Mouse (Mus musculus): ENCODE data around the gene Nit2. TPM values are rescaled to one million over a fixed set of nuclear protein-coding genes. Genes with fewer than 3 reads are reported as not detected.
"Not testable (repeated sequence)": the region's sequence is repeated elsewhere in the genome, so short reads cannot be mapped to it uniquely, and the experiment has no call there.

Gene Nit2
- total and polyA plus RNA-seq, 2 experiments from 2014 or later: 23.7 to 41.4 TPM

DNA sequence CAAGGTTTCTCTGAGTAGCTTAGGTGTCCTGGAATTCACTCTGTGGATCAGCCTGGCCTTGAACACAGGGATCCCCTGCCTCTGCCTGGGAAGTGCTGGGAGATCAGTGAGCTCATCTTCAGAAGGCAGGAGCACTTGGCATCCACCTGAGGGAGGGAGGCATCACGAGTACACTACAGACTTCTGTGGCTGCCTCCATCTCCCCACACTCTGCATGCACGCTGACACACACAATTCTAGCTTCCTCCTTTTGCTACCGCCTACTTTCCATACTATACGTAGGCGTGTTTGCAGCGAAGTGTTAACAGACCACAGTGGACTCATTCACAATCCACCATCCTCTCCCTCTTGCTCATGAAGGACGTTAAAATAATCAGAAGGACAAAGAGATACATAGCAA lies 9.1 kb upstream of the Nit2 start:
- H3K4me3 ChIP-seq (ENCODE audit: low read depth, low read length): no peak overlapping the region
- 88% methylated on average over 7 of the region's 7 CpGs for WGBS
- H3K27me3 ChIP-seq (ENCODE audit: insufficient read depth, low read length): no peaks in the 10 kb centered on the region
- no peak for TF ChIP-seq CTCF (IDR thresholded peaks at IDR 0.05; ENCODE audit: low read depth)
- H3K9ac ChIP-seq: no peak overlapping the region
- ATAC-seq: no peak
- DNase-seq: no peak
- H3K4me1 ChIP-seq (ENCODE audit: insufficient read depth): no peaks in the 10 kb centered on the region
- H3K36me3 ChIP-seq (ENCODE audit: insufficient read depth): peaks cover 26% of the 10 kb centered on the region
- H3K27ac ChIP-seq (ENCODE audit: low read depth, low read length): no peak overlapping the region
- H3K4me2 ChIP-seq (ENCODE audit: low read depth): no peak overlapping the region
- no peaks in the 10 kb centered on the region for H3K9me3 ChIP-seq (ENCODE audit: low read length)

DNA sequence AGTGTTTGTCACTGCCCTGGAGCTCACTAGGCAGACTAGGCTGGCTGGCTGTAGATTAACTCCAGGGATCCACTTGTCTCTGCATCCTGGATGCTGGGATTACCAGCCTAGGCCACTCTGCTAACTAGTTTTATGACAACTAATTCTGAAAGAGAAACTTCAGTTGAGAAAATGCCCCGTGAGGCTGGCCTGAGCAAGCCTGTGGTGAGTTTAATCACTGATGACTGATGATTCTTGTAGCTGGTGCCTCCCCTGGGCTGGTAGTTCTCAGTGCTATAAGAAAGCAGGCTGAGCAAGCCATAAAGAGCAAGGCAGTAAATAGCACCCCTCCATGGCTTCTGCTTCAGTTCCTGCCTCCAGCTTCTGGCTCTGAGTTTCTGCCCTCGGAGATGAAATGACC lies 8.6 kb upstream of the Nit2 start:
- Histone ChIP-seq H3K27me3 (ENCODE audit: insufficient read depth, low read length) (no peaks in the 10 kb centered on the region), H3K4me3 (ENCODE audit: low read depth, low read length) (no peak overlapping the region), H3K9me3 (ENCODE audit: low read length) (no peaks in the 10 kb centered on the region), H3K27ac (ENCODE audit: low read depth, low read length) (no peak overlapping the region), H3K9ac (no peak overlapping the region), H3K4me2 (ENCODE audit: low read depth) (no peak overlapping the region), H3K36me3 (ENCODE audit: insufficient read depth) (peaks cover 31% of the 10 kb centered on the region), H3K4me1 (ENCODE audit: insufficient read depth) (no peaks in the 10 kb centered on the region)
- DNase-seq: no peak
- WGBS: 72% methylated on average over 2 of the region's 2 CpGs
- no peak for TF ChIP-seq CTCF (IDR thresholded peaks at IDR 0.05; ENCODE audit: low read depth)
- no peak for ATAC-seq

DNA sequence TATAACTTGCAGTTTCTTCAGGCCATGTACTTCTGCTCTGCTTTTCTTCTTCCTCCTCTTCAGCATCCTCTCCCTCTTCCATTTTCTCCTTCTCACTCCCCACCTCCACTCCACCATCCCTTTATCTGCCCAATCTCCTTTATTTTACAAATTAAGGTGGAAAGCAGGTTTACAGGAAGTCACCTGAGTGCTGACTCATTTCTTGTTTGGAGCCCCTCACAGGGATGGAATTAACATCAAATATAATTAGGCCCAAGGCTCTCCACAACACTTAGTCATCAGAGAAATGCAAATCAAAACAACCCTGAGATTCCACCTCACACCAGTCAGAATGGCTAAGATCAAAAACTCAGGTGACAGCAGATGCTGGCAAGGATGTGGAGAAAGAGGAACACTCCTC lies 7.3 kb upstream of the Nit2 start:
- H3K27me3 ChIP-seq (ENCODE audit: insufficient read depth, low read length); H3K4me3 ChIP-seq (ENCODE audit: low read depth, low read length); H3K9ac ChIP-seq; H3K9me3 ChIP-seq (ENCODE audit: low read length); H3K4me2 ChIP-seq (ENCODE audit: low read depth); H3K4me1 ChIP-seq (ENCODE audit: insufficient read depth); DNase-seq; H3K27ac ChIP-seq (ENCODE audit: low read depth, low read length); ATAC-seq: not testable (repeated sequence)
- peaks cover 25% of the 10 kb centered on the region for H3K36me3 ChIP-seq (ENCODE audit: insufficient read depth)

DNA sequence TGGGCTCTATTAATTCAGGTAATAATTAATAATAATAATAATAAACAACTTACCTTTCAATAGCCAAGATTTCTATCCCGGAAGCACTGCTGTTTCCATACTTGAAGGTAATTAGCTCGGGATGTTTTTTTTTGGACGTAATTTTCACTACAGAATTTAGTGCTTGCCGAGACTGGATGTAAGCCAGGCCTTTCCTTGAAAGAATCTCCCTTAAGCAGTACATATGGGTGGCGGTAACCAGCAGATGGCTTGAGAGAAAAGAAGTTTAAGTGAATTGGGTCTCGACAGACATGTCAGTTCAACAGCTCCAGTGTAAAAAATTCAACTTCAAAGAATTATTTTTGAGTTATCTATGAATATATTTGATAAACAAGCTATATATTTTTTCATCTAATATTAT lies 4.4 kb upstream of the Nit2 start:
- Histone ChIP-seq H3K27me3 (ENCODE audit: insufficient read depth, low read length) (no peaks in the 10 kb centered on the region), H3K27ac (ENCODE audit: low read depth, low read length) (no peak overlapping the region), H3K36me3 (ENCODE audit: insufficient read depth) (peaks cover 23% of the 10 kb centered on the region), H3K9ac (no peak overlapping the region), H3K9me3 (ENCODE audit: low read length) (no peaks in the 10 kb centered on the region), H3K4me1 (ENCODE audit: insufficient read depth) (peaks cover 6% of the 10 kb centered on the region; the same call in 1 of the 2 replicates), H3K4me2 (ENCODE audit: low read depth) (no peak overlapping the region), H3K4me3 (ENCODE audit: low read depth, low read length) (no peak overlapping the region)
- TF ChIP-seq CTCF (IDR thresholded peaks at IDR 0.05; ENCODE audit: low read depth): no peak
- WGBS: 60% methylated on average over 6 of the region's 6 CpGs
- peak; percentile 56 for DNase-seq
- no peak for ATAC-seq

DNA sequence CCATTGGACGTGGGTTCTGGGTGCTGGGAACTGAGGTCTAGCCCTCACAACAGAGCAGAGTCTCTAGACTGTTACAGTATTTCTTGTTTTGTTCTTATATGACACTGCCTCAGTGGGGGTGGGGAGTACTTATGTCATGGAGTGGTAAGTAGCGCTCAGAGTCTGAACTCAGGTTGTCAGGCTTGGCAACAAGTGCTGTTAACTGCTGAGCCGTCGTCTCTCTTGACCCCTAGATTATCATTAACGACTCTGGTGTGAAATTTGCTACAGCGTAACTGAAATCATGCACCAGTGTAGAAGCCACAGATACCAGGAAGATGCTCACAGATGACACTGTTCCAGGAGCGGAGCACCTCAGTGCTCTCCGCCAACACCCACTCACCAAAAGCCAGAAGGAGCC lies 4.0 kb upstream of the Nit2 start:
- TF ChIP-seq CTCF (IDR thresholded peaks at IDR 0.05; ENCODE audit: low read depth): no peak
- Histone ChIP-seq H3K4me3 (ENCODE audit: low read depth, low read length) (no peak overlapping the region), H3K4me2 (ENCODE audit: low read depth) (no peak overlapping the region), H3K9ac (no peak overlapping the region), H3K27ac (ENCODE audit: low read depth, low read length) (no peak overlapping the region), H3K27me3 (ENCODE audit: insufficient read depth, low read length) (no peaks in the 10 kb centered on the region), H3K9me3 (ENCODE audit: low read length) (no peaks in the 10 kb centered on the region), H3K4me1 (ENCODE audit: insufficient read depth) (peaks cover 6% of the 10 kb centered on the region; the same call in 1 of the 2 replicates), H3K36me3 (ENCODE audit: insufficient read depth) (peaks cover 20% of the 10 kb centered on the region)
- ATAC-seq (no peak), DNase-seq (no peak)
- WGBS: 77% methylated on average over 8 of the region's 8 CpGs

DNA sequence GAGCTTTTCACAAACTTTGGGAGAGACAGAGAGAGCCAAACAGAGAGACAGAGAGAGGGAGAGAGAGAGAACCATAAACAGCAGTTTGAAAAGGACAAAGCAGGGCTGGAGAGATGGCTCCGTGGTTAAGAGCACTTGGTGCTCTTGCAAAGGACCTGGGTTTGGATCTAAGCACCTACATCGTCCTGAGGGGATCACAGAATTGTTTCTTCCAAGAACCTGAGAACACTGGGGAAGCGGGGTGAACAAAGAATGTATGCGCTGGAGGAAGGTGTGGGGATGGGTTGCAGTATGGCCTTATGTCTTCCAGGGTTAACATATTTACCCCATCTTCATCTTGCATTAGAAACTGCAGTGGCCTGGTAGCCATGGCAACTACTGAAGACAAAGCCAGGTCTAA lies 1.1 kb upstream of the Nit2 start:
- Histone ChIP-seq H3K4me3 (ENCODE audit: low read depth, low read length) (no peak overlapping the region), H3K9ac (no peak overlapping the region), H3K4me2 (ENCODE audit: low read depth) (no peak overlapping the region; the same call in 1 of the 2 replicates), H3K4me1 (ENCODE audit: insufficient read depth) (peaks cover 6% of the 10 kb centered on the region; the same call in 1 of the 2 replicates), H3K27ac (ENCODE audit: low read depth, low read length) (no peak overlapping the region), H3K36me3 (ENCODE audit: insufficient read depth) (peaks cover 14% of the 10 kb centered on the region), H3K27me3 (ENCODE audit: insufficient read depth, low read length) (no peaks in the 10 kb centered on the region), H3K9me3 (ENCODE audit: low read length) (no peaks in the 10 kb centered on the region)
- no peak for TF ChIP-seq CTCF (IDR thresholded peaks at IDR 0.05; ENCODE audit: low read depth)
- WGBS: 63% methylated on average over 4 of the region's 4 CpGs
- ATAC-seq (no peak), DNase-seq (no peak)

DNA sequence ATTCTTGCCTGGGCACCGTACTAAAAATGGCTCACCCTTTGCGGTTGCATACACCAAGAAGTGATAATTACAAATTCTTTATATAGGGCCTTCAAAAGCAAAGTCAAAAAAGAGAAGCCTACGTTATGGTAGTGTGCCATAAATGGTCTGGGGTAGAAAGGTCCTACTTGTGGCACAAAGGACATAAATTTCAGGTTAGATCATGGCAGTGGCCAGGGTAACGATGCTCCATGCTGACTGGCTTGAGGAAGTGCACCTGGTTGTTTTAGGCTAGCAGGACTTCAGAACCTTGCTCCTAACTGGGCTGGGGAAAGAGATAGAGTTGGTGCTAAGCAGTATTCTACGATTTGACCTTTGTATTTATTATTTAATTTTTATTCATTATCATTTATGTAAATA lies 372 bp upstream of the Nit2 start:
- H3K9me3 ChIP-seq (ENCODE audit: low read length): no peaks in the 10 kb centered on the region
- ATAC-seq (peak; percentile 8), DNase-seq (no peak)
- H3K4me2 ChIP-seq (ENCODE audit: low read depth): peak overlapping the region; percentile 70
- no peaks in the 10 kb centered on the region for H3K27me3 ChIP-seq (ENCODE audit: insufficient read depth, low read length)
- 28% methylated on average over 5 of the region's 5 CpGs for WGBS
- H3K27ac ChIP-seq (ENCODE audit: low read depth, low read length): peak overlapping the region; percentile 60
- peaks cover 10% of the 10 kb centered on the region for H3K36me3 ChIP-seq (ENCODE audit: insufficient read depth)
- H3K4me1 ChIP-seq (ENCODE audit: insufficient read depth): peaks cover 6% of the 10 kb centered on the region; the same call in 1 of the 2 replicates
- H3K9ac ChIP-seq: peak overlapping the region; percentile 65
- TF ChIP-seq CTCF (IDR thresholded peaks at IDR 0.05; ENCODE audit: low read depth): no peak
- H3K4me3 ChIP-seq (ENCODE audit: low read depth, low read length): peak overlapping the region; percentile 62

DNA sequence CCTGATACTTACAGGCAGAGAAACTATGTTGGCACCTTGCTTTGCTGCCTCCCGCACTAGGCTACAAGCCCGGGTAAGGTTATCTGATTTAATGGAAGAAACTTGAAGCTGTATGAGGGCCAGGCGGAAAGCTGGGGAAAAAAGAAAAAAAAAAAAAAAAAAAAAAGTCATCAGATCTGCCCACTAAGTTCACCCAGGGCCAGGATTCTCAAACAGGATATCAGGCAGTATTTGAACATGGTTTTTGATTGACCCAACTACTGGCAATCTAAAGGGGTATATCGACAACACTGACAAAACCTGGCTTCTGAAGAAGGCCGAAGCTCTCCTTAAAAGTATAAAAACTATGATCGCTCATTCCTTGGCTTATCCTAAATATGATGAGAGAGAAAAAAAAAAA lies 1.1 kb downstream of the Nit2 start:
- TF ChIP-seq CTCF (IDR thresholded peaks at IDR 0.05; ENCODE audit: low read depth): no peak
- Histone ChIP-seq H3K27me3 (ENCODE audit: insufficient read depth, low read length) (no peaks in the 10 kb centered on the region), H3K9me3 (ENCODE audit: low read length) (no peaks in the 10 kb centered on the region), H3K4me2 (ENCODE audit: low read depth) (peak overlapping the region; percentile 70; the same call in 1 of the 2 replicates), H3K4me3 (ENCODE audit: low read depth, low read length) (no peak overlapping the region), H3K4me1 (ENCODE audit: insufficient read depth) (peaks cover 6% of the 10 kb centered on the region; the same call in 1 of the 2 replicates), H3K36me3 (ENCODE audit: insufficient read depth) (peaks cover 5% of the 10 kb centered on the region), H3K27ac (ENCODE audit: low read depth, low read length) (no peak overlapping the region), H3K9ac (no peak overlapping the region)
- no peak for ATAC-seq
- DNase-seq: no peak
- WGBS: 88% methylated on average over 6 of the region's 6 CpGs

Measured in forebrain, postnatal 0 days (tissue).